Mouse (Mus musculus) bone marrow macrophage, adult 2 months (primary cell): Measurements from ENCODE around the gene Atl3. TPM values are rescaled to one million over a fixed set of nuclear protein-coding genes. Genes with fewer than 3 reads are reported as not detected.
A peak's percentile ranks its signal among the peaks of the same experiment; 100 is the strongest.
"Not testable (repeated sequence)": the region's sequence is repeated elsewhere in the genome, so short reads cannot be mapped to it uniquely, and the experiment has no call there.

ENCODE experiments used
- H3K27ac ChIP-seq: 2 replicates; pipeline ENCODE4 v1.5.1; 2012; ENCODE audit warnings: low read depth, low read length; ENCODE audit not compliant: insufficient read depth
- H3K4me1 ChIP-seq: 2 replicates; pipeline ENCODE4 v1.6.1; 2012; ENCODE audit warnings: low read length; ENCODE audit not compliant: control insufficient read depth, insufficient read depth
- H3K4me3 ChIP-seq: 2 replicates; pipeline ENCODE4 v1.5.1; 2012; ENCODE audit warnings: mild to moderate bottlenecking, low read length, moderate library complexity; ENCODE audit not compliant: insufficient read depth
- CTCF ChIP-seq: IDR thresholded peaks from 2 replicates; pipeline ENCODE4 v1.5.1; 2012; ENCODE audit warnings: low read depth, mild to moderate bottlenecking, low read length, moderate library complexity
- POLR2A ChIP-seq: IDR thresholded peaks from 2 replicates; pipeline ENCODE4 v1.6.1; 2012; ENCODE audit warnings: mild to moderate bottlenecking, low read depth, low read length, borderline replicate concordance
- polyA plus RNA-seq: library from polyadenylated mRNA; stranded (reverse); fragments of >200 nt; gene quantifications from 2 replicates; pipeline ENCODE4 v1.2.4, GENCODE M21; 2012; ENCODE audit not compliant: missing spikeins, insufficient read depth, insufficient read length

The Atl3 gene
- polyA plus RNA-seq, 1 experiment: 62.2 TPM

DNA sequence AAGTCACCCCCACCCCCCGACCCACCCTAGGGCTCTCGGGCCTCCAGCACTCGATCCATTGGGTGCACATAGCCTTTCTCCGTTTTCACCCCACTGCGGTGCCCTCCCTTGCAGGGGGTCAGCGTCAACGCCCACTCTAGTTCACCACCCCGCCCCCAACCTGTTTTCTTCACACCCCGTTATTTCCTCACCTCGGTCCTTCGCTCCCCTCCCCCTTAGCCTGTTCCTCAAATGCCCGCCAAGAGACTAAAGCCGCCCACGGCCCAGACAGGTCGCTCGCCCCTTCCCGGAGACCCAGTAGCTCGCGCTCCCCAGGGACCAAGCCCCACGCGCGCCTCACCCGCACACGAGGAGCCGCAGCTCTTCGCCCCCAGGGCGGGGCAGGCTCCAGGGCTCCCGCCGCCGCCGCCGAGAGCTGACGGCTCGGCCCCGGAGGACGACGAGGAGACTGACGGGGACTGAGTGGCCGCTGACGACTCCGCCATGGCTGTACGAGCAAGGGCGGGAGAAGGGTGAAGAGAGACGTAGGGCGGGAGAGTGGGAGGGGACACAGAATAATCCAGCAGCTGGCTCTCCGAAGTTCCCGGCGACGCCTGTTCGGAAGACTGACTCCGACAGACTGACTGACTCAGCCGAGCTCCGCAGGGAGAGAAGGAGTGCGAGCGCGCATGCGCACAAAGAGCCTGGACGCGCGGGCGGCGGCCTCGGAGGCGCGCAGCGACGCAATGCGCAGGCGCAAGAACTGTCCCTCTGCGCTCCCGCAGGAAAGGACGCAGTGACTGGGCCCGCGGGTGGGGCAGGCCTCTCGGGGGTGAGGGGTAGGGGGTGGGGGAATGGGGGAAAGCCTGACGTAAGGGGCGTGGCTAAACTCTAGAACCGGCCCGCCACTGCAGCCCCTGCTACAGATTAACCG, 11.0 kb upstream of the Atl3 start, which contains the start of gene Rtn3:
Gene Rtn3 (minus strand): TSS at position 683 of the 913 bp plus-strand sequence.
- Histone ChIP-seq H3K27ac (peak within 1 kb of the TSS; percentile 95), H3K4me1 (peaks cover 29% of the 10 kb centered on the region), H3K4me3 (peak within 1 kb of the TSS; percentile 95)
- peak; percentile 88 for TF ChIP-seq POLR2A
- TF ChIP-seq CTCF: no peak

DNA sequence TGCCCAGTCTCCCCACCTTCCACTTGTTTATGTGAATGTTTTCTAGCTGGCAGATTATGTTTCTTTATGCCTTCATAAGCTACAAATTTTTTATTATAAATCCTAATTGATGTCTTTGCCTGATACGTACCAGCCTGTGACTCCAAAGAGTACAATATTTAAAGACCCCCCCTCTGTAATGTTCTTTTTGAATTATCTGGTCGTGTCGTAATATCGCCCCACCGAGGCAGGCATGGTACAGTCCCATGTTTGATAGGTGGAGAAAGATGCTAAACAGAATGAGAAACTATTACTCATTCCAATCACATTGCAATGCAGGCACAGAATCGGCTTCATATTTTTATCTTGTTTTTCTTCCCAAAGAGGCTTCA, 10.3 kb upstream of the Atl3 start:
- Histone ChIP-seq H3K4me3 (peak overlapping the region; percentile 46), H3K27ac (peak overlapping the region; percentile 36), H3K4me1 (peaks cover 35% of the 10 kb centered on the region)
- TF ChIP-seq POLR2A (no peak), CTCF (no peak)

GRCm38 (mm10) chr19:7484076-7484475, 9.8 kb upstream of the Atl3 start:
- no peak for TF ChIP-seq CTCF
- H3K4me3 ChIP-seq: no peak overlapping the region
- no peak overlapping the region for H3K27ac ChIP-seq
- H3K4me1 ChIP-seq: peaks cover 36% of the 10 kb centered on the region

- peak overlapping the region; percentile 14; the same call in 1 of the 2 replicates for H3K27ac ChIP-seq
- no peak overlapping the region for H3K4me3 ChIP-seq
- peaks cover 28% of the 10 kb centered on the region for H3K4me1 ChIP-seq
- TF ChIP-seq POLR2A (no peak), CTCF (no peak)
Measured at GRCm38 (mm10) chr19:7487680-7488079, 6.2 kb upstream of the Atl3 start.

DNA sequence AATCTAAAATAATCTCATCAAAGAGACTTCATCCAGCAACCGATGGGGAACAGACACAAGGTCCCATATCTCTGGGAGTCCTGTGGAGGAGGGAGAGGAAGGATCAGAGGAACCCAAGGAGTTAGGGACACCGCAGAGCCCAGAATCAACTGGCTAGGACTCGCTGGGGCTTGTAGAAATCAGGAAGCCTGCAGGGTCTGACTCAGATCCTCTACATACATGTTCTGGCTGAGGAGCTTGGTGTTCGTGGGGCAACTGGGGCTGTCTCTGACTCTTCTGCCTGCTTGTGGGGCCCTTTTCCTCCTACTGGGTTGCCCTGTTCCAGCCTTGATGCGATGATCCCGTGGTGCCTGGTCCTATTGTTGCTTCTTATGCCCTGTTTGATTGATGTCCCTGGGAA, 1.9 kb upstream of the Atl3 start:
- H3K4me1 ChIP-seq: peaks cover 21% of the 10 kb centered on the region
- TF ChIP-seq CTCF (no peak), POLR2A (no peak)
- H3K27ac ChIP-seq: no peak overlapping the region

GRCm38 (mm10) chr19:7492682-7493081, 1.2 kb upstream of the Atl3 start:
- Histone ChIP-seq H3K4me1 (peaks cover 15% of the 10 kb centered on the region), H3K4me3 (no peak overlapping the region), H3K27ac (no peak overlapping the region)
- TF ChIP-seq POLR2A (no peak), CTCF (no peak)

More for the DNA sequence above, 1.9 kb upstream of the Atl3 start:
- no peak overlapping the region for H3K4me3 ChIP-seq

DNA sequence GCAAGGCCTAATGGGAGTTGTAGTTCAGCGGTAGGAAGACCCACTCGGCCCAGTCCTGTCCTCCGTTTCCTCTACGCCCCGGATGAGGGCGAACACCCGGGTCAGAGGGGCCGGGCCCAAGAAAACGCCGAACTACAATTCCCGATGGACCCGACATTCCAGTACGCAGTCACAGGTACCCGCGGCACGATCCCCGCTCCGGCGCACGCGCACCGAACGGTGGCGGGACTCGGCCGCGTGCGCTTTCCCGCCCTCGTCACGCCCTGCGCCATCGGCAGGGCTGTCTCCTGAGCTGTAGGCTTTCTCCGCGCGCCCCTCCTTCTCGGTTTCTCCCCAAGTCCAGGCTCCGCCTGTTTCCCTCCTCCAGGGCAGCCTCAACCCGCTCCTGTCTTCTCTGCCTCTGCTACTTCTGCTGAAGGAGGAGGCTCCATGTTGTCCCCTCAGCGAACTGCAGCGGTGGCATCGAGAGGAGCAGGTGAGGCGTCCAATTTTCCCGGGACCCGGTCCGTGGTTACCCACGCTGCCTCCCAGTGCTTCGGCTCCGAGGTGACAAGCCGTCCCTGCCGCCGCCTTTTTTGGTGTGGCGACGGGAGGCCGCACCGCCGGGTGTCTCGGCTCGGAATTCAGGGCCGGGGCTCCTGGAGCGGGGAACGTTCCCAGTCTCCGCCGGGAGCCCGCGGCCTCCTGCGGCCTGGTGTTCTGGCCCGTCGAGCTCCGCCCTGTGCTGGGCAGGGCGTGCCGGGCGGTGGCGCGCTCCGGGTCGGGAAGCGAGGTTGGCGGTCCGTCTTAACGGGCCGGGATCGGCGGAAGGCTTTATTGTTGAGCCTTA, 561 bp downstream of the Atl3 start:
- Histone ChIP-seq H3K4me1 (peaks cover 6% of the 10 kb centered on the region), H3K27ac (peak overlapping the region; percentile 89), H3K4me3 (peak overlapping the region; percentile 78)
- peak; percentile 11; the same call in 1 of the 2 replicates for TF ChIP-seq POLR2A
- no peak for TF ChIP-seq CTCF

DNA sequence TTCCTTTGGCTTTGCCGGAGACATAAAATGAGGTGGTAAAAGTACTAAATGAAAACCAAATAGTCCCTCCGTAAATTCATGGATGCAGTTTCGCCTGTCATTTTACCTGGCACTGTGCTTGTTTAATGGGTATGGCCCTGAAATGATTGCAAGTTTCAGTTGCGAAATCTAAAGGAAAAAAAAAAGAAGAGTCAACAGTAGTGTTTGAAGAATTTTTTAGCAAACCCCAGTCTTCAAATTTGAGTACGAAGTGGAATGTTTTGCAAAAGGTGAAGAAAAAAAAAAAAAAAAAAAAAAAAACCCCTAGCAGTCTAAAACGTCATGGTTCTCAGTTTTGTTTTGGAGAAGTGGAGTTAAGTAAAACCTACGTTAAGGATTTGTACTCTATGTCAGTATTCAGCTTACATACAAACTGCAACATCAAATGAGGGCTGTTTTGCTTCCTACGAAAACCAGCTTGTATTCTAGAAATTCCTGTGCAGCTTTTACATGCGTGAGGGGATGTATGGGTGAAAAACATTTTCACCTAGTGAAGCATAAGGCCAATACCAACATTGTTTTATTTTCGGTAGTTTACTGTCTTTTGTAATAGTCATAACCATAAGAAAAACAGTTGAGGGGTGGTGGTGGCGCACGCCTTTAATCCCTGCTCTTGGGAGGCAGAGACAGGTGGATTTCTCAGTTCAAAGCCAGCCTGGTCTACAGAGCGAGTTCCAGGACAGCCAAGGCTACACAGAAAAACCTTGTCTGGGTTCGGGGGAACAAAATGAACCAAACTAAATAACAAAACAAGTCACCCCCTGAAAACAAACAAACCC, 1.6 kb downstream of the Atl3 start:
- peak overlapping the region; percentile 89; the same call in 1 of the 2 replicates for H3K27ac ChIP-seq
- no peak for TF ChIP-seq POLR2A
- no peak for TF ChIP-seq CTCF
- peak overlapping the region; percentile 78 for H3K4me3 ChIP-seq
- H3K4me1 ChIP-seq: peaks cover 6% of the 10 kb centered on the region

DNA sequence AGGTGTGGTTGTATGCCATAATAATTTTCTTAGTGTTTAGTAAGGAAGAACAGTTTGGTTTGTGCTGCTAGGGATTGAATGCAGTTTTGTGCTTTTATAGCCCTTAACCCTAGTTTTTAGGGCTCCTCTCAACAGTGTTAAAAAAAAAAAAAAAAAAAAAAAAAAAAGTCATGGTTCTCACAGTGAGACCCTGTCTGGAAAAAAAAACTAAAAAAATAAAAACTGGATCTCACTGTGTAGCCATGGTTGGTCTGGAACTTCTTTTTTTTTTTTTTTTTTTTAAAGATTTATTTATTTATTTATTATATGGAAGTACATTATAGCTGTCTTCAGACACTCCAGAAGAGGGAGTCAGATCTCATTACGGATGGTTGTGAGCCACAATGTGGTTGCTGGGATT, 2.2 kb downstream of the Atl3 start:
- H3K27ac ChIP-seq: not testable (repeated sequence)
- H3K4me3 ChIP-seq: peak overlapping the region; percentile 28; the same call in 1 of the 2 replicates

More for the DNA sequence above, 2.2 kb downstream of the Atl3 start:
- not testable (repeated sequence) for H3K4me1 ChIP-seq
